Mouse (Mus musculus) embryonic fibroblast, embryonic 13.5 days (primary cell): ENCODE results near the gene Sp6. TPM values are rescaled to one million over a fixed set of nuclear protein-coding genes. Genes with fewer than 3 reads are reported as not detected.

Experiments used
- H3K27ac ChIP-seq: 2 replicates; pipeline ENCODE4 v1.5.1; 2012; ENCODE audit warnings: low read length, control low read depth, inconsistent platforms; ENCODE audit not compliant: insufficient read depth
- H3K4me1 ChIP-seq: 2 replicates; pipeline ENCODE4 v1.6.1; 2011; ENCODE audit warnings: low read length; ENCODE audit not compliant: control insufficient read depth, insufficient read depth
- H3K4me3 ChIP-seq: 2 replicates; pipeline ENCODE4 v1.5.1; 2011; ENCODE audit warnings: mild to moderate bottlenecking, control low read depth, low read length; ENCODE audit not compliant: insufficient read depth
- CTCF ChIP-seq: IDR thresholded peaks from 2 replicates; pipeline ENCODE4 v1.5.1; 2011; ENCODE audit warnings: mild to moderate bottlenecking, control low read depth, low read length, moderate library complexity, borderline replicate concordance; ENCODE audit not compliant: insufficient read depth
- POLR2A ChIP-seq: IDR thresholded peaks from 2 replicates; pipeline ENCODE4 v1.6.1; 2011; ENCODE audit warnings: low read depth, mild to moderate bottlenecking, control low read depth, low read length, moderate library complexity
- polyA plus RNA-seq: library from polyadenylated mRNA; stranded (reverse); fragments of >200 nt; gene quantifications from 2 replicates; pipeline ENCODE4 v1.2.4, GENCODE M21; 2011; ENCODE audit warnings: low read depth; ENCODE audit not compliant: missing spikeins, insufficient read length

The Sp6 gene
- polyA plus RNA-seq, 1 experiment = 0.33 TPM

- Histone ChIP-seq H3K4me1 (no peaks in the 10 kb centered on the region), H3K4me3 (no peak overlapping the region), H3K27ac (no peak overlapping the region)
- TF ChIP-seq CTCF (no peak), POLR2A (no peak)
Observed at GRCm38 (mm10) chr11:97036141-97036540, 22.9 kb downstream of the Sp6 start.

GRCm38 (mm10) chr11:97038881-97039280, 25.7 kb downstream of the Sp6 start:
- Histone ChIP-seq H3K4me3 (no peak overlapping the region), H3K27ac (no peak overlapping the region), H3K4me1 (no peaks in the 10 kb centered on the region; the same call in 1 of the 2 replicates)
- no peak for TF ChIP-seq CTCF
- no peak for TF ChIP-seq POLR2A

- peak overlapping the region; percentile 55; the same call in 1 of the 2 replicates for H3K4me3 ChIP-seq
- H3K27ac ChIP-seq = no peak overlapping the region
- H3K4me1 ChIP-seq = no peaks in the 10 kb centered on the region; the same call in 1 of the 2 replicates
- TF ChIP-seq POLR2A (no peak), CTCF (no peak)
Observed at GRCm38 (mm10) chr11:97040301-97041021, 27.3 kb downstream of the Sp6 start.

- H3K4me1 ChIP-seq = no peaks in the 10 kb centered on the region; the same call in 1 of the 2 replicates
- no peak within 1 kb of the TSS for H3K27ac ChIP-seq
- H3K4me3 ChIP-seq = peak within 1 kb of the TSS; percentile 89
- TF ChIP-seq CTCF (no peak), POLR2A (peak; percentile 86)
Observed at GRCm38 (mm10) chr11:97041022-97041899, 28.1 kb downstream of the Sp6 start, which contains the start of the genes Lrrc46 and Mrpl10. Gene Lrrc46 (minus strand): TSS chr11:97041407. Gene Mrpl10 (plus strand): TSS chr11:97041560.

GRCm38 (mm10) chr11:97044902-97045301, 31.7 kb downstream of the Sp6 start:
- Histone ChIP-seq H3K4me1 (no peaks in the 10 kb centered on the region; the same call in 1 of the 2 replicates), H3K4me3 (no peak overlapping the region), H3K27ac (no peak overlapping the region)
- TF ChIP-seq POLR2A (no peak), CTCF (no peak)

GRCm38 (mm10) chr11:97045861-97046260, 32.7 kb downstream of the Sp6 start:
- Histone ChIP-seq H3K4me1 (no peaks in the 10 kb centered on the region; the same call in 1 of the 2 replicates), H3K4me3 (no peak overlapping the region), H3K27ac (no peak overlapping the region)
- no peak for TF ChIP-seq CTCF
- no peak for TF ChIP-seq POLR2A

GRCm38 (mm10) chr11:97048090-97048650, 35.0 kb downstream of the Sp6 start:
- H3K4me1 ChIP-seq = peaks cover 6% of the 10 kb centered on the region
- H3K4me3 ChIP-seq = no peak overlapping the region
- TF ChIP-seq POLR2A = no peak
- TF ChIP-seq CTCF = no peak
- H3K27ac ChIP-seq = no peak overlapping the region

GRCm38 (mm10) chr11:97049492-97050085, 36.4 kb downstream of the Sp6 start:
- no peak overlapping the region for H3K27ac ChIP-seq
- TF ChIP-seq POLR2A = 0 out of 2 replicates have a peak, but pooled peaks have one; percentile 0
- TF ChIP-seq CTCF = no peak

GRCm38 (mm10) chr11:97050216-97050943, 37.2 kb downstream of the Sp6 start, which contains the start of gene Osbpl7:
Gene Osbpl7 (plus strand): TSS chr11:97050628.
- Histone ChIP-seq H3K4me3 (peak within 1 kb of the TSS; percentile 74), H3K4me1 (peaks cover 6% of the 10 kb centered on the region), H3K27ac (no peak within 1 kb of the TSS)
- TF ChIP-seq POLR2A (peak; percentile 96), CTCF (peak; percentile 60; the same call in 1 of the 2 replicates)

More at GRCm38 (mm10) chr11:97049492-97050085, 36.4 kb downstream of the Sp6 start:
- H3K4me3 ChIP-seq = no peak overlapping the region
- H3K4me1 ChIP-seq = peaks cover 6% of the 10 kb centered on the region
